Mouse (Mus musculus) stomach, embryonic 14.5 days (tissue): Measurements from ENCODE around the gene Muc16. TPM values are rescaled to one million over a fixed set of nuclear protein-coding genes. Genes with fewer than 3 reads are reported as not detected.
A peak's percentile ranks its signal among the peaks of the same experiment; 100 is the strongest.

Experiments
- ATAC-seq: fragments of 200-750 bp; cut with Nextera tagmentation; 2 replicates; pipeline ENCODE4 v1.8.0; 2017; ENCODE audit warnings: low read depth, moderate TSS enrichment; ENCODE audit not compliant: insufficient number of reproducible peaks, insufficient read depth, low FRiP score
- H3K27ac ChIP-seq: fragments of 300-500 bp; sonication (generic); 2 replicates; pipeline ENCODE4 v1.5.1; 2014; ENCODE audit warnings: mild to moderate bottlenecking, low read length, moderate library complexity, mixed read lengths
- H3K27me3 ChIP-seq: fragments of 300-500 bp; sonication (generic); 2 replicates; pipeline ENCODE4 v1.6.1; 2014; ENCODE audit warnings: low read length, control low read depth, mixed read lengths; ENCODE audit not compliant: control insufficient read depth, insufficient read depth
- H3K36me3 ChIP-seq: fragments of 300-500 bp; sonication (generic); 2 replicates; pipeline ENCODE4 v1.6.1; 2014; ENCODE audit warnings: mild to moderate bottlenecking, control low read depth, low read length, moderate library complexity, mixed read lengths; ENCODE audit not compliant: control insufficient read depth, insufficient read depth
- H3K4me1 ChIP-seq: fragments of 300-500 bp; sonication (generic); 2 replicates; pipeline ENCODE4 v1.6.1; 2014; ENCODE audit warnings: low read length, control low read depth, mixed read lengths; ENCODE audit not compliant: control insufficient read depth, insufficient read depth
- H3K4me2 ChIP-seq: fragments of 300-500 bp; sonication (generic); replicated peaks from 2 replicates; pipeline ENCODE4 v1.6.1; 2014; ENCODE audit warnings: low read depth, low read length, control low read depth
- H3K4me3 ChIP-seq: fragments of 300-500 bp; sonication (generic); 2 replicates; pipeline ENCODE4 v1.5.1; 2014; ENCODE audit warnings: low read depth, low read length, control low read depth
- H3K9ac ChIP-seq: fragments of 300-500 bp; sonication (generic); replicated peaks from 2 replicates; pipeline ENCODE4 v1.6.1; 2014; ENCODE audit warnings: low read depth, mild to moderate bottlenecking, control low read depth, low read length, moderate library complexity, mixed read lengths
- H3K9me3 ChIP-seq: fragments of 300-500 bp; sonication (generic); 2 replicates; pipeline ENCODE4 v1.6.1; 2016; ENCODE audit warnings: low read depth, low read length, control low read depth; ENCODE audit not compliant: control insufficient read depth
- WGBS: fragments of 180-500 bp; shearing (Covaris S2); extraction: QIAGEN DNeasy Blood & Tissue Kit; methylation state at CpG from one replicate; pipeline ENCODE4 v1.1.7; 2014; 5-methylcytosine and 5-hydroxymethylcytosine counted together
- polyA plus RNA-seq: library from polyadenylated mRNA; unstranded; fragments of >200 nt; fragmentation: Nextera tagmentation; extraction: Ambion mirVana; gene quantifications from 2 replicates; pipeline ENCODE4 v1.2.1, GENCODE M21; 2014

Gene Muc16
- 5.4 and 6.1 TPM in 2 replicates for polyA plus RNA-seq

- WGBS, result 71% methylated on average over 4 of the region's 4 CpGs
- Histone ChIP-seq H3K4me2 (no peak within 1 kb of the TSS), H3K27me3 (no peaks in the 10 kb centered on the region), H3K36me3 (no peaks in the 10 kb centered on the region), H3K9ac (no peak within 1 kb of the TSS), H3K4me3 (no peak within 1 kb of the TSS), H3K27ac (no peak within 1 kb of the TSS), H3K4me1 (no peaks in the 10 kb centered on the region), H3K9me3 (no peaks in the 10 kb centered on the region)
- ATAC-seq, result peak; percentile 56; the same call in 1 of the 2 replicates
These were observed at the start of gene Muc16 for GRCm38 (mm10) chr9:18674480-18675154. Muc16 (minus strand) TSS chr9:18674530.

GRCm38 (mm10) chr9:18722712-18723099, 48.4 kb upstream of the Muc16 start:
- Histone ChIP-seq H3K9me3 (no peaks in the 10 kb centered on the region), H3K4me3 (no peak overlapping the region), H3K27me3 (no peaks in the 10 kb centered on the region), H3K36me3 (no peaks in the 10 kb centered on the region), H3K9ac (no peak overlapping the region), H3K4me2 (no peak overlapping the region), H3K27ac (no peak overlapping the region), H3K4me1 (peaks cover 3% of the 10 kb centered on the region; the same call in 1 of the 2 replicates)
- no peak for ATAC-seq
- WGBS, result 39% methylated on average over 4 of the region's 4 CpGs

- ATAC-seq, result peak; percentile 63; the same call in 1 of the 2 replicates
- peaks cover 3% of the 10 kb centered on the region; the same call in 1 of the 2 replicates for H3K4me1 ChIP-seq
- no peaks in the 10 kb centered on the region for H3K9me3 ChIP-seq
- H3K27ac ChIP-seq, result peak overlapping the region; percentile 52; the same call in 1 of the 2 replicates
- 26% methylated on average over 6 of the region's 6 CpGs for WGBS
- H3K27me3 ChIP-seq, result no peaks in the 10 kb centered on the region
- H3K4me2 ChIP-seq, result no peak overlapping the region
- H3K9ac ChIP-seq, result no peak overlapping the region
- no peaks in the 10 kb centered on the region for H3K36me3 ChIP-seq
- H3K4me3 ChIP-seq, result no peak overlapping the region
These were observed 47.8 kb upstream of the Muc16 start for GRCm38 (mm10) chr9:18721931-18722711.

- Histone ChIP-seq H3K9me3 (no peaks in the 10 kb centered on the region), H3K4me1 (peaks cover 3% of the 10 kb centered on the region; the same call in 1 of the 2 replicates), H3K4me3 (no peak overlapping the region), H3K4me2 (no peak overlapping the region), H3K27me3 (no peaks in the 10 kb centered on the region), H3K27ac (peak overlapping the region; percentile 52; the same call in 1 of the 2 replicates), H3K36me3 (no peaks in the 10 kb centered on the region), H3K9ac (no peak overlapping the region)
- no peak; the same call in 1 of the 2 replicates for ATAC-seq
- 24% methylated on average over 2 of the region's 2 CpGs for WGBS
These were observed 46.7 kb upstream of the Muc16 start for GRCm38 (mm10) chr9:18721011-18721410.

- H3K27ac ChIP-seq, result no peak overlapping the region
- no peak overlapping the region for H3K4me2 ChIP-seq
- no peaks in the 10 kb centered on the region for H3K4me1 ChIP-seq
- no peaks in the 10 kb centered on the region for H3K27me3 ChIP-seq
- ATAC-seq, result no peak
- H3K4me3 ChIP-seq, result no peak overlapping the region
- H3K9me3 ChIP-seq, result no peaks in the 10 kb centered on the region
- no peaks in the 10 kb centered on the region for H3K36me3 ChIP-seq
- H3K9ac ChIP-seq, result no peak overlapping the region
These were observed 31.3 kb upstream of the Muc16 start for GRCm38 (mm10) chr9:18705628-18706027.

- no peak for ATAC-seq
- no peak overlapping the region for H3K4me3 ChIP-seq
- H3K27me3 ChIP-seq, result no peaks in the 10 kb centered on the region
- no peak overlapping the region for H3K9ac ChIP-seq
- no peak overlapping the region for H3K27ac ChIP-seq
- H3K9me3 ChIP-seq, result no peaks in the 10 kb centered on the region
- no peaks in the 10 kb centered on the region for H3K4me1 ChIP-seq
- WGBS, result 50% methylated on average over 2 of the region's 2 CpGs
- H3K36me3 ChIP-seq, result no peaks in the 10 kb centered on the region
- no peak overlapping the region for H3K4me2 ChIP-seq
These were observed 76.0 kb downstream of the Muc16 start for GRCm38 (mm10) chr9:18598366-18598765.

GRCm38 (mm10) chr9:18508098-18508497, 166.2 kb downstream of the Muc16 start:
- H3K4me1 ChIP-seq, result no peaks in the 10 kb centered on the region
- no peak overlapping the region for H3K4me3 ChIP-seq
- H3K36me3 ChIP-seq, result no peaks in the 10 kb centered on the region
- ATAC-seq, result no peak
- H3K27ac ChIP-seq, result no peak overlapping the region
- H3K4me2 ChIP-seq, result no peak overlapping the region
- H3K9me3 ChIP-seq, result no peaks in the 10 kb centered on the region
- no peaks in the 10 kb centered on the region for H3K27me3 ChIP-seq
- WGBS, result 56% methylated on average over 2 of the region's 2 CpGs
- no peak overlapping the region for H3K9ac ChIP-seq

- H3K9ac ChIP-seq, result no peak within 1 kb of the TSS
- H3K4me3 ChIP-seq, result no peak within 1 kb of the TSS
- H3K4me1 ChIP-seq, result no peaks in the 10 kb centered on the region
- H3K4me2 ChIP-seq, result no peak within 1 kb of the TSS
- 72% methylated on average over 3 of the region's 3 CpGs for WGBS
- ATAC-seq, result no peak
- H3K27me3 ChIP-seq, result no peaks in the 10 kb centered on the region
- H3K9me3 ChIP-seq, result no peaks in the 10 kb centered on the region
- no peak within 1 kb of the TSS for H3K27ac ChIP-seq
- H3K36me3 ChIP-seq, result no peaks in the 10 kb centered on the region
These were observed 196.2 kb downstream of the Muc16 start, which contains the start of the genes Zfp558 and Mbd3l1 for GRCm38 (mm10) chr9:18478168-18478567. Zfp558 (minus strand) TSS chr9:18478268. Mbd3l1 (plus strand) TSS chr9:18478359.
